Mouse (Mus musculus) embryonic fibroblast, embryonic 13.5 days (primary cell): Measurements from ENCODE around the gene Rab27a.

Source experiments
- CTCF ChIP-seq: IDR thresholded peaks from 2 replicates; pipeline ENCODE4 v1.5.1; 2011; ENCODE audit warnings: mild to moderate bottlenecking, control low read depth, low read length, moderate library complexity, borderline replicate concordance; ENCODE audit not compliant: insufficient read depth
- POLR2A ChIP-seq: IDR thresholded peaks from 2 replicates; pipeline ENCODE4 v1.6.1; 2011; ENCODE audit warnings: low read depth, mild to moderate bottlenecking, control low read depth, low read length, moderate library complexity

- TF ChIP-seq POLR2A (no peak), CTCF (no peak)
Measured at GRCm38 (mm10) chr9:73005106-73005505, 39.5 kb upstream of the Rab27a start.
